Mouse (Mus musculus) E14TG2a.4 (cell line): ENCODE measurements around the gene Hba-a1.
"Not testable (repeated sequence)": the region's sequence is repeated elsewhere in the genome, so short reads cannot be mapped to it uniquely, and the experiment has no call there.

Source experiments
- H3K27me3 ChIP-seq: 2 replicates; pipeline ENCODE4 v1.6.1; 2014; ENCODE audit warnings: low read length, control low read depth; ENCODE audit not compliant: insufficient read depth
- H3K36me3 ChIP-seq: 2 replicates; pipeline ENCODE4 v1.6.1; 2014; ENCODE audit warnings: low read length, control low read depth; ENCODE audit not compliant: insufficient read depth
- H3K4me1 ChIP-seq: replicated peaks from 2 replicates; pipeline ENCODE4 v1.6.1; 2014; ENCODE audit warnings: low read depth, low read length, control low read depth
- H3K4me3 ChIP-seq: replicated peaks from 2 replicates; pipeline ENCODE4 v1.5.1; 2014; ENCODE audit warnings: mild to moderate bottlenecking, low read length
- H3K9me3 ChIP-seq: 2 replicates; pipeline ENCODE4 v1.6.1; 2014; ENCODE audit warnings: low read length, control low read depth
- CTCF ChIP-seq: conservative IDR thresholded peaks from 2 replicates; pipeline ENCODE4 v1.5.1; 2014; ENCODE audit warnings: low read length
- NANOG ChIP-seq: IDR thresholded peaks from 2 replicates; pipeline ENCODE4 v1.6.1; 2014; ENCODE audit warnings: borderline replicate concordance, low read length, mixed read lengths
- POU5F1 ChIP-seq: IDR thresholded peaks from 2 replicates; pipeline ENCODE4 v1.6.1; 2014; ENCODE audit warnings: low read length, borderline replicate concordance

Hba-a1 gene

GRCm38 (mm10) chr11:32283091-32283777 is at the start of gene Hba-a1:
Hba-a1 (plus strand) TSS chr11:32283511.
- Histone ChIP-seq H3K27me3 (peaks cover 55% of the 10 kb centered on the region), H3K4me1 (peaks cover 10% of the 10 kb centered on the region)
- H3K36me3 ChIP-seq, H3K9me3 ChIP-seq, H3K4me3 ChIP-seq: not testable (repeated sequence)

GRCm38 (mm10) chr11:32233895-32234294 is 49.4 kb upstream of the Hba-a1 start:
- TF ChIP-seq NANOG = no peak
- no peak for TF ChIP-seq POU5F1
- TF ChIP-seq CTCF = no peak
- Histone ChIP-seq H3K27me3 (no peaks in the 10 kb centered on the region), H3K4me3 (no peak overlapping the region), H3K4me1 (peaks cover 13% of the 10 kb centered on the region), H3K9me3 (no peaks in the 10 kb centered on the region), H3K36me3 (peaks cover 95% of the 10 kb centered on the region)

GRCm38 (mm10) chr11:32234816-32235485 is 48.4 kb upstream of the Hba-a1 start:
- Histone ChIP-seq H3K27me3 (no peaks in the 10 kb centered on the region), H3K9me3 (no peaks in the 10 kb centered on the region), H3K4me3 (no peak overlapping the region), H3K4me1 (peaks cover 13% of the 10 kb centered on the region), H3K36me3 (peaks cover 94% of the 10 kb centered on the region)
- TF ChIP-seq CTCF = no peak
- no peak for TF ChIP-seq POU5F1
- no peak for TF ChIP-seq NANOG

- no peaks in the 10 kb centered on the region for H3K27me3 ChIP-seq
- TF ChIP-seq CTCF = no peak
- no peak for TF ChIP-seq NANOG
- no peak for TF ChIP-seq POU5F1
Observed at GRCm38 (mm10) chr11:32235646-32236045, 47.7 kb upstream of the Hba-a1 start.

GRCm38 (mm10) chr11:32236132-32236531 is 47.2 kb upstream of the Hba-a1 start:
- no peaks in the 10 kb centered on the region for H3K27me3 ChIP-seq
- H3K4me3 ChIP-seq = no peak overlapping the region
- H3K9me3 ChIP-seq = no peaks in the 10 kb centered on the region
- TF ChIP-seq NANOG (no peak), POU5F1 (no peak), CTCF (no peak)
- H3K36me3 ChIP-seq = peaks cover 91% of the 10 kb centered on the region
- H3K4me1 ChIP-seq = peaks cover 13% of the 10 kb centered on the region

More at GRCm38 (mm10) chr11:32235646-32236045, 47.7 kb upstream of the Hba-a1 start:
- Histone ChIP-seq H3K36me3 (peaks cover 91% of the 10 kb centered on the region), H3K9me3 (no peaks in the 10 kb centered on the region), H3K4me3 (no peak overlapping the region), H3K4me1 (peaks cover 13% of the 10 kb centered on the region)

GRCm38 (mm10) chr11:32236712-32237410 is 46.5 kb upstream of the Hba-a1 start:
- Histone ChIP-seq H3K4me1 (peaks cover 13% of the 10 kb centered on the region), H3K4me3 (no peak overlapping the region), H3K9me3 (no peaks in the 10 kb centered on the region), H3K27me3 (no peaks in the 10 kb centered on the region), H3K36me3 (peaks cover 91% of the 10 kb centered on the region)
- TF ChIP-seq POU5F1 (no peak), NANOG (no peak), CTCF (peak; percentile 80)

GRCm38 (mm10) chr11:32237411-32237795 is 45.9 kb upstream of the Hba-a1 start:
- Histone ChIP-seq H3K9me3 (no peaks in the 10 kb centered on the region), H3K4me3 (no peak overlapping the region), H3K4me1 (peaks cover 13% of the 10 kb centered on the region), H3K27me3 (no peaks in the 10 kb centered on the region), H3K36me3 (peaks cover 91% of the 10 kb centered on the region)
- TF ChIP-seq CTCF = no peak
- no peak for TF ChIP-seq NANOG
- TF ChIP-seq POU5F1 = no peak

GRCm38 (mm10) chr11:32238093-32238860 is 45.0 kb upstream of the Hba-a1 start:
- H3K4me1 ChIP-seq = peaks cover 12% of the 10 kb centered on the region
- no peaks in the 10 kb centered on the region for H3K27me3 ChIP-seq
- peaks cover 90% of the 10 kb centered on the region for H3K36me3 ChIP-seq
- H3K4me3 ChIP-seq = no peak overlapping the region
- TF ChIP-seq NANOG (no peak), CTCF (peak; percentile 94)
- no peaks in the 10 kb centered on the region for H3K9me3 ChIP-seq
